Mouse (Mus musculus): ENCODE results near the gene Sectm1a.
"Not testable (repeated sequence)": the region's sequence is repeated elsewhere in the genome, so short reads cannot be mapped to it uniquely, and the experiment has no call there.

Sectm1a gene

DNA sequence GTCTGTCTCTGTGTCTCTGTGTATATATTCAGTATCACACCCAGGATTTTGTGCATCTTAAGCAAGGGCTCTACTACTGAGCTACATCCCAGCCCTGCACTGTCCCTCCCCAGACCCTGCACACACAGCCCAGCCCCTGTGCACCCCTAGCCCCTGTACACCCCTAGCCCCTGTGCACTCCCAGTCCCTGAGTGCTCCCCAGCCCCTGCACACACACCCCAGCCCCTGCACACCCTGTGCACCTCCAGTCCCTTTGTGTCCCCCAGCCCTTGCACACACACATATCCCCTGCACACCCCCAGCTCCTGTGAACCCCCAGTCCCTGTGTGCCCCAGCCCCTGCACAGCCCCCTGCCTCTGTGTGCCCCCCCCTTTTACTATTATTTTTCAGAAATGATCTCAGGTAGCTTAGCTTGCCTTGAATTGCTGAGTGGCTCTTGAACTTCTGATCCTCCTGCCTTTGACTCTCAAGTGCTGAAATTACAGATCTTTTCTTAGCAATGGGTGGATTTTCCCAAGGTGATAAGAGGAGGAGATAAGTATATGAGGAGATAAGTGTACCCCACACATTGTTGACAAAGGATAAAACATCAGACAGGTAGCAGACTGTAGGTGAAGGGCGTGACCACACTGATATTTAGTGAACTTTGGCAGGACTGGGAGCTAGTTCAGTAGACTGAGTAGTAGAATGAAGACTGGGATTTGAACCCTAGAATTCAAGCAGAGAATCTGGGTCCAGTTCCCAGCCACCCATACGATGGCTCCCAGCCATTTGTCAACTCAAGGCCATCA is 8.9 kb upstream of the Sectm1a start:
- no peak for DNase-seq (ENCODE audit: low spot score in 2 of 2)

DNA sequence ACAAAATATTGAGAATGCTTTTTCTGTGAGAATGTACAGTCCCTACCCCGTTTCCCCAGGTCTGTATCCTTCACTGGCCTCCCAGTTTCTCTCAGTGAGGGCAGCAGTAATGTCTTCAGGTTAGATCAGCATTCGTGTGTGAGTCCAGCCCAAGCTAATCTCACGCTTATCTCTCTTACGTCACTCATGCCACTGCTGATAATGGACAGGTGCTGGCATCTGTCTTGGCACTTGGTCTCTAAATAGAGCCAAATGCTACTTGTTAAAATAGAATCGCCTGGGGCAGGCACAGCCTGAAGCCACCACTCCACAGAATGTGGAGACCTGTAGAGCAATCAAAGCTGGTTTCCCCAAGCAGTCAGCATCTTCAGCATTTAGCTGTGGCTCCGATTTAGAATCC is 8.0 kb upstream of the Sectm1a start:
- no peak for DNase-seq (ENCODE audit: low spot score in 2 of 2)

DNA sequence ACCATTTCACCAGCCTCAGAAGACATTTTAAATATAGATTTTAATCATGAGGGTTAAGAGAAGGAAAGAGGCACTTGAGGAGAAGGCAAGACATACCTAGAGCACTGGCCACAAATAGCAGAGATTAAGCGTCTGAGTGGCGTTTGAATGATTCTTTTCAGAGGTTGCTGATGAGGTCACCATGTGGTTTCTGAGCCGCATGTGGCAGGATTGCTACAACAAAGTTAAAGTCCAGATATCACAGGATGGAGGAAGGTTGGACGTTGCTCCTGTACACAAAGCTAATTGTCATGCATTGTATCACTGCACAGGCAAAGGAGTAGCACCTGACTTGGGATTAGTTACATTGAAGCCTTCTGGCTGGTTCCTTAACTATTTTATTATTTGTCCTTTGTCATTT is 5.3 kb upstream of the Sectm1a start:
- DNase-seq (ENCODE audit: low spot score in 2 of 2): no peak

DNA sequence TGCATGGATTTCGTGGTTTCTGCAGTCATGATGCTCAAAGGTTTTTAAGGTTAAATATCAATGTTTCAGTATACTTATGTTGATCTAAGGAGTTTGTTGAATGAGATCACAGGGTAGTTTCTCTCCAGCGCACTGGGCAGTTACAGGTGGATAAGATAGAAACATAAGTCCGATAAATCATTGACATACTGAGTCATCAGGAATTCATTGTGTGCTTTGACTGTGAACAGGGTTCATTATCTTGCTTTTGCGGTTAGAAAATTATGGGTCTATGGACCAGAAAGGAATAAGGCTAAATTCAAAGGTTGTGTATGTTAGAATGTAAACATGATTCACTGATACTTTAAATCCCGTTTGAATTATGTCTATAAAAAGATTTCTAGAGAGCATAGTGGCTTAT is 4.2 kb upstream of the Sectm1a start:
- DNase-seq (ENCODE audit: low spot score in 2 of 2): no peak

DNA sequence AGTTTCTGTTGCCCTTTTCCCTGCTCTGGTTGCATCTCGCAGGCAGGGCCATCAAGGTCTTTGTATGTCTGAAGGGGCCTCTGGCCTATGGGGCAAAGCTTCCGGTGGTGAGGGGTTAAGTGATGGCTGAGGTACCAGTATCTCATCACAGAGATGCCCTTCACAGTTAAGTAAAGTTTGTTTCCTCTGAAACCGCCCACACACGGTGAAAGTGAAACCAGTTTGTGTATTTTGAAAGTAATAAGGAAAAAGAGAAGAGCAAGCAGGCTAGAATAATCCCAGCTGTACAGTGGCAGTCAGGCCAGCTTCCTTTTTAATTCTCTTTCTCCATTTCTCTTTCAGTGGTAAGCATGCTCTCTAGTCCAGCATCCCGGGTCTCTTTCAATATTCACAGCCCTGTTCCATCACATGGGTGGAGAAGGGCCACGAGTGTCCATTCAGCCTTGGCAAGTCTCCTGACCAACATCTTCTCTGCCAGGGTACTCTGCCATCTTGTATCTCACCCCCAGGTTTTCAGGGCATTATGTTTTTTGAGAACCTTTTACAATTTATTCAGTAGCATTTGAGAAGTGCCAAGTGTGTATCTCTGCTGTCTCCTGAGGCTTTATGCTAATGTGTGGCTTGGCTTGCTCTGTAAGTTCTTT is 2.0 kb upstream of the Sectm1a start:
- peak; percentile 37 to 48 for DNase-seq (ENCODE audit: low spot score in 2 of 2)

DNA sequence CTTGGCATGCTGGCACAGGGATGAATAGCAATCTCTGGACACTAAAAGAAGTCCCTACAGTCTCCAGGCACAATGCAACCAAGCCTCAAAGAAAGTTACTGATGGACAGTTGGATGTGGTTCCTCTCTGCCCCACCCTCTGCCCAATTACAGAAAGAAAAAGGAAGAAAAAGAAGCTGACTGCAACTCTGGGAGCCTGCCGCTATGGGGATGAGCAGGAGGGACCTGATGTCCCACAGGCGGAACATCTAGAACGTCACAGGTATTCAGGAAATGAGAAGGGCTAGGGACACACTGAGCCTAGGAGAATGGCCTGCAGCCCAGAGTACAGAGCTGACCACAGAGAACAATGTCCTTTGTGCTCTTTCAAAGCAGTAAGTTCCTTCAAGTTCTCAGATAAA is 1.2 kb upstream of the Sectm1a start:
- peak in 1 of 2 experiments; percentile 11 for DNase-seq (ENCODE audit: low spot score in 2 of 2)

DNA sequence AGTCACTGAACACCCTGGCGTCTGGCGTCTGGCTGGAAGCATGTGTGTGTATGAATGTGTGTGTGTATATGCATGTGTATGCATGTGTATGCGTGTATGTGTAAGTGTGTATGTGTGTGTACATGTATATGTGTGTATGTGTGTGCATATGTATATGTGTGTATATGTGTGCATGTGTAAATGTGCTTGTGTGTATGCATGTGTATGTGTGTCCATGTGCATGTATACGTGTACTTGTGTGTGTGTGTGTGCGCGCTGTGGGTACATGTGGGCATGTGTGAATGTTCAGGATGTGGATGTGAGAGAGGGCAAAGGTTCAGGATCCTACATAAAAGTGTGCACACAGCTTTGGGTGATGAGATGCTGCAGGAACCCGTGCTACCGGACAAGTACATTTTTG is 690 bp downstream of the Sectm1a start:
- DNase-seq (ENCODE audit: low spot score in 2 of 2): no peak

DNA sequence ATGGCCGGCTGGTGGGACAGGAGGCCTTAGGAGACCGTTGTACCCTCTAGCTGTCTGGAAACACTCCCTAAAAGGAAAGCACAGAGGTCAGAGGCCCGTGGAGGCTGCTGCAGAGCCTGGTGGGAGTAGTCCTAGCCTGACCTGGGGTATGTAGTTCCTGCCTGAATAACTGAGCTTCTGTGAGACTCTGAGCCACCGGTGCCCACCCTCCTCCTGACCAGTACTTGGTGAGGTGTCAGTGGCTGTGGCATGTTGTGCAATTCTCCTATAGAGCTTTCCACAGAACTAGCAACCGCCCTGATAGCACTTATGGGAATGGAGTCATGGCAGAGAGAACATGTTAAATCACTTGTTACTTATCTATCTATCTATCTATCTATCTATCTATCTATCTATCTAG is 5.4 kb downstream of the Sectm1a start:
- no peak for DNase-seq (ENCODE audit: low spot score in 2 of 2)

DNA sequence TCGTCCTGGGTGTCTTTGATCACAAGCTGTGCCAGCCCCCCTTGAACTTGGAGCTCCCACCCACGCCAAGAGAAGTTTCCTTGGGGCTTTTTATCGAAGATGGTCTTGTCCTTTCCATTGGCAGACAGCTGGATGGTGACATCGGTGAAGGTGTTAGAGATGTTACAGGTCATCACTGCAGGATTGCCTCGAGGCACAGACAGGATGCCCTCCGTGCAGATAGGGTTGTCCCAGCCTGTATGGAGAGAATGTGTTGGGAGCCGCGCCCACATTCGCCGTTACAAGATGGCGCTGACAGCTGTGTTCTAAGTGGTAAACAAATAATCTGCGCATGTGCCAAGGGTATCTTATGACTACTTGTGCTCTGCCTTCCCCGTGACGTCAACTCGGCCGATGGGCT is 11.4 kb downstream of the Sectm1a start:
- not testable (repeated sequence) for DNase-seq (ENCODE audit: low spot score in 2 of 2)

DNA sequence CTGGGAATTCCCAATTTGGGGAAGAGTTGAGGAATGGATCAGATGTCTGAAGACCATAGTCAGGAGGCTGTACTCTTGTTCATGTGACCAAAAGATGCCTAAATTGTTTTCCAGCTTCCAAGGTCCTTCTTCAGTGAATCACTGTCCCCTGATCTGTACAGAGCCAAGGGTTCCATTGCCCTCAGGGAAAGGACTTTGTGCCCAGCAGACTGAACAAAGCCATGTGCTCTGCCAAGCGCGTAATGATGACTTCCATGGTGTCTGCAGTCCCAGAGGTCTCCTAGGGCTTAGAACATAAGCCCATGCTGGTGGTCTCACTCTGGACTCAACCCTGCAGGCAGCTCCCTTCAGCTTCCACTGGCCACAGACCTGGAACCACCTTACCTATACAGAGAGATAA is 13.1 kb downstream of the Sectm1a start:
- DNase-seq (ENCODE audit: low spot score in 2 of 2): no peak

DNA sequence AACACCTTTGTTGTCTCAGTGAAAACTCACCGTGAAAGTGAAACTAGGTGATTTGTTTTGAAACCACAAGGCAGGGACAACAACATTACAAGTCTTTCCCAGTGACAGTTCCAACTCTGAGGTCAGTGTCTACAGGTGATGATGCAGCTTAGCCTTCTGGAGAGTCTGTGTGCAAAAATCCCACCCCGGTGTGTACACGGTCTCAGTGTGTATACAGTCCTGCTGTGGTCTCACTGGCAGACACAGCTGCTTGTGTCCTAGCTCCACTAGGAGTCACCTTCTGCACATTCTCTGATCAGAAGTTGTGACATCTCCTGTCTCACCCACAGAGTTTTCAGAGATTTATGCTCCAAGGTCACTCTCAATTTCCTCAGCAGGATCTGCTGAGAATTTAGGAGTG is 16.8 kb downstream of the Sectm1a start:
- DNase-seq (ENCODE audit: low spot score in 2 of 2): no peak

DNA sequence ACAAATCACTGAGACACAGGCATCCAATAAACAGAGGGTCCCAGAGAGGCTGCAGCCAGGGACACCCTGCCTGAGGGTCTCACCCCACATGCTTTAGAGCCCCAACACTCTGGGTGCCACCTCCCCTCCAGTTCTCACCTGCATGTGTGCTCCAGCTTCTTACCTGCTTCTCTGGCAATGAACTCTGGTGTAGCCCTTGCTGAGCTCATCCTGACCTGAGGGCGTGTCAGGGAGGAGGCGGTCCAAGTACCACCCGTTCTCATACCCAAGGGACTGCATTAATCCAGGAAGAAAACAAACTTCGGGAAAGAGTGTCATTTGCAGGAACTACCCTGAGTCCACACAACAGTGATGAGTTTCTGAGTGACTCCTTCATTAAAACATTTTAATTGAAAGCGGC is 17.6 kb downstream of the Sectm1a start, which contains the start of gene Sectm1b:
TSS of gene Sectm1b (minus strand) at position 191 of the 400 bp plus-strand sequence.
- DNase-seq (ENCODE audit: low spot score in 2 of 2): no peak

DNA sequence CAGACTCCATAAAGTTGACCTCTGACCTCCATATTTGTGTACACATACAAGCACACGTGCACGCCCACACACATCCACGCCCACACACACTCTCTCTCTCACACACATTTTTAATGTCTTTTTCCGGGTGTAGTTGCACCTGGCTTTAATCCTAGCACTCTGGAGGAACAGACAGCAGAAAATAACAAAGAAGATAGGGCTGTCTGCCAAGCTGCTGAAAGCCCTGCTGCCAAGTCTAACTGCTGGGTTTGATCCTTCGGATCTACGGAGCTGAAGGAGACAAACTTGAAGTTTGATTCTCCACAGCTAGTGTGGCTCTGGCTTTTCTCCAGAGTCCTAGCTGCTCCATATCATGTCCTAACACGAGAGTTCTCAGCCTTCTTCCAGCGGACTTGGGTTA is 19.4 kb downstream of the Sectm1a start:
- no peak for DNase-seq (ENCODE audit: low spot score in 2 of 2)

DNA sequence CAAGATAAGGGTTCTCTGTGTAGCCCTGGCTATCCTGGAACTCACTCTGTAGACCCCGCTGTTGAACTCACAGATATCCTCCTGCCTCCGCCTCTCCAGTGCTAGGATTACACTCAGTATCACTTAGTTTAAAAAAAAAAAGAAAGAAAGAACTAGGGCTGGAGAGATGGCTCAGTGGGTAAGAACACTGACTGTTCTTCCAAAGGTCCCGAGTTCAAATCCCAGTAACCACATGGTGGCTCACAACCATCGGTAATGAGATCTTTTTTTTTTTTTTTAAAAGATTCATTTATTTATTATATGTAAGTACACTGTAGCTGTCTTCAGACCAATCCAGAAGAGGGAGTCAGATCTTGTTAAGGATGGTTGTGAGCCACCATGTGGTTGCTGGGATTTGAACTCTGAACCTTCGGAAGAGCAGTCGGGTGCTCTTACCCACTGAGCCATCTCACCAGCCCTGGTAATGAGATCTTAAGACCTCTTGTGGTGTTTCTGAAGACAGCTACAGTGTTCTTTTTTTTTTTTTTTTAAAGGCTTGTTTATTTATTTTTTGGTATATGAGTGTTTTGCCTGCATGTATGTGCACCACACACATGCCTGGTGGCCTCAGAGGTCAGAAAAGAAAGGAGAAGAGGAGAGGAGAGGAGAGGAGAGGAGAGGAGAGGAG is 20.5 kb downstream of the Sectm1a start:
- DNase-seq (ENCODE audit: low spot score in 2 of 2): not testable (repeated sequence)

DNA sequence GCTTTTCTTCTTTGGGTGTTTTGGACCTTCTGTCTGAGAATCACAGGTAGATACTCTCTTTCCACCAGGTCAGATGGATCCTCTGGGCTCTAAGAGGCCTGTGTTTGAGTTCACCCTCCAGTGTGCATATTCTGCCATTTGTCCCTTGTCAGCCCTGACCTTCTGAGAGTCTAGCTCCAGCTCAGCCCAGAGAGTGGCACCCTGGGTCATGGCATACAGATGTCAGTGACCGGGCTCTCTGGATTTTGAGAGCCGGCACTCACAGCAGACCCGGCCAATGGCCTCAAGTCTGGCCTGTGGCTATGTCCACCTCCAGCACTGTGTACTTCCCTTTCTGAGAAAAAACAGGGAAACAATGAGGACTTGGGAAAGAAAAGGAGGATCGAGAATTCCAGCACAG is 21.5 kb downstream of the Sectm1a start:
- no peak for DNase-seq (ENCODE audit: low spot score in 2 of 2)

DNA sequence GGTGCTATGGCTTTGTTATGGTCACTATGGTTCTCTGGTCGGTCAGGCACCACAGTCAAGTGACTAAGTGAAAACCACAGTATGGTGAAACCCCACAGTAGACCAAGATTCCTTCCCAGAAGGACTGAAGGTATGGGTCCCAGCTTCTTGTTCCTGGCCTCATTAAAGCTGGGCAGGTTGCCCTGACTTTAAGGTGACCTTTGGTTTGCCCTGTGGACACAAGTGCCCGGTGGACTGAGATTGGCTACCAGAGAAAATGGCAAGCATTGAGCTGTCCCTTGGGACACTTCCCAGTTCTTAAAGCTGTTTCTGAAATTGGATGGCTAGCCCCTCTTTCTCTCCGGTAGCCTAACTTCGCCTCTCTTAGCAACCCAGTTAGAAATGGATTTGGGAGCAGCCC is 22.1 kb downstream of the Sectm1a start:
- DNase-seq (ENCODE audit: low spot score in 2 of 2): no peak

DNA sequence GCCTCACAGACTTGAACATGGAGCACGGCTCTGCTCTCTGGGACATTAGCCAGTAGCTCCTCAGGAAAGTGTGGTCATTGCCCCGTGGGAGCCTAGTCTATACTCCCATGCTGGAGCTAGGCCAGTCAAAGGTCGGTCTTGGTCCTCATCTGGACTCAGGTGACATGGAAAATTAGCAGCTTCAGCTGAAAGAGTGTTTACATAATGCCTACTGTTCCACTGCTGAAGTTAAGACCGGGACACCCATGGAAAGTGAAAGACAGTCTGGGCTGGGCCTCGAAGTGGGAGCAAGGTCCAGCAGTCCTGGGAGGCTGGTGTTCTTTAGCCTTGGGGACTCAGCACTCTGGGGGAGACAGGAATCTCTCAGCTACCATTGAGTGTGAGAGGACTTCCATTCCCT is 22.9 kb downstream of the Sectm1a start:
- DNase-seq (ENCODE audit: low spot score in 2 of 2): no peak

DNA sequence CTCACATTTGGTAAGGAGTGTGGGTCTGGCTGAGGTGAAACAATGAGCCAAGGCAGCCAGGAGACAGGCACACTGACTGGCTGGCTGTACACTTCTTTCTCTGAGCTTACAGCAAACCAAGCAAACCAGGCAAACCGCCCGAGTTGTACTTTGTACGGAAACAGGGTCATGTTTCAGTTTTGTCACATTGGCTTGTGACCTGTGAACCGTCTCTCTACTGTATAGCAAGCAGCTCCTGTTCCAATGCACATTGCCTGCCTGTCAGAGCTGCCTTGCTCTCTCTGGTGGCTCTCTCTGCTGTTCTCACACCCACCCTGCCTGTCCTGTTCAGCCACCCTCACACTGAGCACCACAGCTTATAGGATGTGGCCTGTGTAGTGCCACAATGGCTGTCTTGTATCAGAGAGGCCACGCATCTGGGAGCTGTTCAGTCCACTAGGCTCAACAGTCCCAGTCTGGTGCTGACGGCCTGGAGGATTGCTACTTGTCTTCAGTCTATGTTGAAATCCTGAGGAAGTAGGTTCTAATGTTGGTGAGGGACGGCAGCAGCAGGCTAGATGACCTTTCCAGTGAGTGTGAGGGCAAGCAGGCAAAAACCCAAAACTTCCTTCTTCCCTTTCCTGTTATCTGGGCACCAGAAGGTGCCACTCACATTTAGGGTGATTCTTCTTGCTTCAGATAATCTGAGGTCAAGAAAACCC is 24.3 kb downstream of the Sectm1a start:
- DNase-seq (ENCODE audit: low spot score in 2 of 2): no peak

DNA sequence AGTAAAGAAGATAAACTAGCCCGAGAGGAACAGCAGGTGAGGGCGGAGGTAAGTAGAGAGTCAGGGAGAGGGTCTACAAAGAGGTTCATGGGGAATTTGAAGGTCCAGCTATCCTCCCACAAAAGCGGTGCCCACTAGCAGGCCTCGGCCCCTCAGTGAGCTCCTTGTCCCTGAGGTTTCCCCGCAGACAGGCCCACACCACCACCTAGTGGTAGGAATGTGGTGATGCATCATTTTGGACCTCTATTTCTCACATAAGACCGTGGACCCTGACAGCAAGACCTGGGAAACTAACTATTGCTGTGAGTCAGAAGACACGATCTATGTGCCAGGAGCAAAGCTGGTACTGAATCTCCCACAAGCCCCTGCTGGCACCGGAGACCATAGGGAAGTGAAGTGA is 27.5 kb downstream of the Sectm1a start:
- peak; percentile 52 to 78 for DNase-seq (ENCODE audit: low spot score in 2 of 2)

DNA sequence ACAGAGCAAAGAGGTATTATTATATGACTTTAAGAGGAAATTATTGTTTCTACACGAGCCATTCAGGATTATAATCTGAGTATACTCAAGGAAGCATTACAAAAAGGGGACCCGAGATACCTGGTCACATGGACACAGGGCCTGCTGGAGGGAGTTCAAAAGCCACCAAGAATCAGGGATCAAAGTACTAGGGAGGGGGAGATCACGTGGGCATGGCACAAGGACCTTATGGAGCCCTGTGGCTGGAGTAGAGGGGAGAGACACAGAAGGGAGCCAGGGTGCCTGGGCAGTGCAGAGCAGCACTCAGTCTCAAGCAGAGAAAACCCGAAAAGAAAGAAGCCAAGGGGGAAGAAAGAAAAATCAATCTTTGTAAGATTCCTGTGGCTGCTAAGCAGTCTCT is 28.6 kb downstream of the Sectm1a start:
- no peak for DNase-seq (ENCODE audit: low spot score in 2 of 2)

DNA sequence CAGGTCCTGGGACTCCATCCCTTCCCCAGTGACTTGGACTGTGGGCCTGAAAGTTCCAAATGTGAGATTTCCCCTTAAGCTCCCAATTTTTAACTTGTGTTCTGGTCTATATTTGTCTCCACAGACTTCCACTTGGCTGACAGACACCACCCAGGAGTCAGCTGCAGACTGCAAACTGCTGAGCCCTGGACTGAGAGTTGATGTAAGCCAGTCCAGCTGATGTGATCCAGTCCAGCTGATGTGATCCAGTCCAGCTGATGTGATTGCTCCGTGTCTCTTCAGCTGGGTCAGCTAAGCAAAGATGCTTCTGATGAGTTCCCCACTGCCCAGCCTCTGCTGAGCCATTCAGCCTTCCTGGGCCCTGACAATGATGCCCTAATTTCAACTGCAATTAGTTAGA is 29.2 kb downstream of the Sectm1a start:
- DNase-seq (ENCODE audit: low spot score in 2 of 2): no peak

DNA sequence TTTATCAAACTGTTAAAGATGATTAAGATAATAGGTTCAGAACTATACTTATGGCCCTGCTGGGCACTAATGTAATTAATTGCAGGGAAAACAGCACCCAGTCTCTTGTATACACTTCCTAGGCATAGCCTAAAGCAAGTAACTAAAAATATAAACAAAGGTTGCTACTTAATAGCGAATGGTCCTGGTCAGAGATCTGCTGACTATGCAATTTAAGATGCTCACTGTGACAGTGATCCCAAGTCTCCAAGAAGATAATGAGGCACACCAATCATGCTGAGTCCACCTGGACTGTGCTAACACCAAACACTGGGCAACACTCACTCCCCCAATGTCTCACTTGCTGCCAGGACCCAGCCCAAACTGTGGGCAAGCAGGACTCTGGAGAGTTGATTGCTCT is 31.2 kb downstream of the Sectm1a start:
- no peak for DNase-seq (ENCODE audit: low spot score in 2 of 2)

All from heart, adult 9 months (tissue).